Mouse (Mus musculus): ENCODE results near the gene Olfr1411. TPM values are rescaled to one million over a fixed set of nuclear protein-coding genes. Genes with fewer than 3 reads are reported as not detected.
A peak's percentile ranks its signal among the peaks of the same experiment; 100 is the strongest.

The Olfr1411 gene
- total and polyA plus RNA-seq, 3 experiments, result not detected

GRCm38 (mm10) chr1:92607711-92608110 is 13.5 kb downstream of the Olfr1411 start:
- H3K9me3 ChIP-seq (replicated peaks; ENCODE audit: insufficient read depth, low read length), result no peaks in the 10 kb centered on the region
- no peaks in the 10 kb centered on the region for H3K36me3 ChIP-seq (ENCODE audit: control insufficient read depth in 1 of 2, insufficient read depth in 2 of 2, low read length in 2 of 2)
- no peak for TF ChIP-seq CHD1 (IDR thresholded peaks at IDR 0.05; ENCODE audit: low read depth, low read length)
- TF ChIP-seq POLR2A (IDR thresholded peaks at IDR 0.05; ENCODE audit: control insufficient read depth in 1 of 2, insufficient read depth in 1 of 2, low read depth in 1 of 2, low read length in 2 of 2, poor library complexity in 1 of 2), result no peak
- TF ChIP-seq TBP (IDR thresholded peaks at IDR 0.05; ENCODE audit: low read depth, low read length), result no peak
- TF ChIP-seq POLR2AphosphoS5 (IDR thresholded peaks at IDR 0.05; ENCODE audit: borderline replicate concordance, low read depth, low read length), result no peak
- TF ChIP-seq TCF12 (IDR thresholded peaks at IDR 0.05; ENCODE audit: low read depth, low read length), result no peak
- no peak for TF ChIP-seq USF1 (IDR thresholded peaks at IDR 0.05; ENCODE audit: low read depth, low read length)
- no peak for TF ChIP-seq NRF1 (IDR thresholded peaks at IDR 0.05; ENCODE audit: insufficient read depth, low read depth, low read length, poor library complexity, severe bottlenecking)
- no peak for TF ChIP-seq MAFK (IDR thresholded peaks at IDR 0.05; ENCODE audit: borderline replicate concordance, low read depth, low read length)
- TF ChIP-seq SMC3 (IDR thresholded peaks at IDR 0.05; ENCODE audit: low read depth, low read length), result no peak
- TF ChIP-seq GATA1 (IDR thresholded peaks at IDR 0.05; ENCODE audit: low read depth, low read length), result no peak
- TF ChIP-seq E2F4 (IDR thresholded peaks at IDR 0.05; ENCODE audit: borderline replicate concordance, low read depth, low read length), result no peak
- TF ChIP-seq RAD21 (IDR thresholded peaks at IDR 0.05; ENCODE audit: low read depth, low read length), result no peak
- TF ChIP-seq MAZ (IDR thresholded peaks at IDR 0.05; ENCODE audit: low read depth, low read length), result no peak
- no peak for TF ChIP-seq ETS1 (IDR thresholded peaks at IDR 0.05; ENCODE audit: low read depth, low read length)
- TF ChIP-seq MYC (IDR thresholded peaks at IDR 0.05; ENCODE audit: low read depth, low read length), result no peak
- no peak for TF ChIP-seq TAL1 (IDR thresholded peaks at IDR 0.05; ENCODE audit: low read length)
- no peak overlapping the region for H3K27ac ChIP-seq (ENCODE audit: control insufficient read depth, low read depth, low read length)
- no peaks in the 10 kb centered on the region for H3K4me1 ChIP-seq (ENCODE audit: control insufficient read depth in 1 of 2, insufficient read depth in 2 of 2, low read length in 2 of 2)
- no peaks in the 10 kb centered on the region for H3K79me2 ChIP-seq (ENCODE audit: control insufficient read depth, insufficient read depth, low read length, poor library complexity)
- no peak for DNase-seq (ENCODE audit: low read depth, low spot score)
- no peak overlapping the region for H3K4me3 ChIP-seq (ENCODE audit: control insufficient read depth in 1 of 2, insufficient read depth in 1 of 2, low read depth in 2 of 2, low read length in 2 of 2)
- no peak overlapping the region for H3K9ac ChIP-seq (ENCODE audit: control insufficient read depth, low read depth, low read length, poor library complexity, severe bottlenecking)
- peaks cover 0 to 5% of the 10 kb centered on the region in 2 experiments; a peak in 2 of 4 replicates for H3K27me3 ChIP-seq (ENCODE audit: control insufficient read depth in 1 of 2, insufficient read depth in 2 of 2, low read length in 2 of 2)

- H3K4me3 ChIP-seq (ENCODE audit: control insufficient read depth in 1 of 2, insufficient read depth in 1 of 2, low read depth in 2 of 2, low read length in 2 of 2), result no peak overlapping the region
- H3K9me3 ChIP-seq (replicated peaks; ENCODE audit: insufficient read depth, low read length), result no peaks in the 10 kb centered on the region
- H3K9ac ChIP-seq (ENCODE audit: control insufficient read depth, low read depth, low read length, poor library complexity, severe bottlenecking), result no peak overlapping the region
- no peak overlapping the region for H3K27ac ChIP-seq (ENCODE audit: control insufficient read depth, low read depth, low read length)
- TF ChIP-seq CTCF (IDR thresholded peaks at IDR 0.05 in 2 of 3, conservative IDR thresholded peaks at IDR 0.05 in 1 of 3; ENCODE audit: control insufficient read depth in 1 of 3, insufficient read depth in 1 of 3, low read depth in 2 of 3, low read length in 3 of 3, poor library complexity in 1 of 3, severe bottlenecking in 1 of 3) (peak; percentile 88 to 99 (median 94)), GATA1 (IDR thresholded peaks at IDR 0.05; ENCODE audit: low read depth, low read length) (0 out of 2 replicates have a peak, but pooled peaks have one; percentile 29), SMC3 (IDR thresholded peaks at IDR 0.05; ENCODE audit: low read depth, low read length) (peak; percentile 79), RAD21 (IDR thresholded peaks at IDR 0.05; ENCODE audit: low read depth, low read length) (peak; percentile 97), CHD1 (IDR thresholded peaks at IDR 0.05; ENCODE audit: low read depth, low read length) (no peak), MXI1 (IDR thresholded peaks at IDR 0.05; ENCODE audit: low read depth, low read length) (no peak), KAT2A (conservative IDR thresholded peaks at IDR 0.05; ENCODE audit: low read depth, low read length) (no peak), ZC3H11A (IDR thresholded peaks at IDR 0.05; ENCODE audit: low read depth, low read length) (peak; percentile 82)
- H3K27me3 ChIP-seq (ENCODE audit: control insufficient read depth in 1 of 2, insufficient read depth in 2 of 2, low read length in 2 of 2), result peaks cover 0 to 3% of the 10 kb centered on the region in 2 experiments; a peak in 2 of 4 replicates
- no peaks in the 10 kb centered on the region for H3K36me3 ChIP-seq (ENCODE audit: control insufficient read depth in 1 of 2, insufficient read depth in 2 of 2, low read length in 2 of 2)
- H3K4me1 ChIP-seq (ENCODE audit: control insufficient read depth in 1 of 2, insufficient read depth in 2 of 2, low read length in 2 of 2), result no peaks in the 10 kb centered on the region
- DNase-seq (ENCODE audit: low read depth, low spot score), result peak; percentile 75
- no peaks in the 10 kb centered on the region for H3K79me2 ChIP-seq (ENCODE audit: control insufficient read depth, insufficient read depth, low read length, poor library complexity)
Observed at GRCm38 (mm10) chr1:92611008-92611407, 16.8 kb downstream of the Olfr1411 start.
